Mouse (Mus musculus): ENCODE results near the gene Espl1.

The Espl1 gene

GRCm38 (mm10) chr15:102278726-102279091 lies 17.4 kb upstream of the Espl1 start:
- no peak for DNase-seq

DNA sequence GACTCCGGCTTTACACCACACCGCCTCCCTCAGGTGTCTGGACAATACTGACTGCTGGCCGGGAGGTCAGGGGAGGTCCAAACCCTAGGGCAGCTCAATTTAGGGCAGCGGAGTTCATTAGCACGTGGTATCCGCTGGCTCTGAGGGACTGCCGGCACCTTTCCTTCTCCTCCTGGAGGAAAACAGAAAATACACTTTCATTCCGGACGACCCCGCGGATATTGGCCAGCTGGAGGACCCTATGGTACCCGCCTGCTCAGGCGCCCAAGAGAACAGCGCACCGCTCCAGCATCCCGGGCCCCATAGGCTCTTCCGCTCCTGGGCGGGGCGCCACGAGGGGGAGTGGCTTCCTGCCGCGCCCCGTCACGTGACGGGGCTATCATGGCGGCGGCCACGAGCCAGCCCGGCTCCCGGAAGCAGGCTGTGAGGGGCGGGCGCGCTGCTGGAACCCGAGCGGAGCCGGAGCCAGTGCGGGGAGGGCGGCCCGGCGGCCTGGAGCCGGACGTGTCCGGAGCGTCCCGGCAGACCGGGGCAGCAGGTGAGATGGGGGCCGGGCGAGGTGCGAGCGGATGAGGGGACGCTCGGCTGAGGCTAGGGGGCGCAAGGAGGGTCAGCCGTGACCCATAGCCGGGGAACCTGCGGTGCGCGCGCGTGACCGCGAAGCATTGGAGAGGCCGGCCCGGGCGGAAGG lies 16.8 kb upstream of the Espl1 start, which contains the start of gene Mfsd5:
Gene Mfsd5, plus strand, starts transcription at position 363 of the 691 bp plus-strand sequence.
- peak; percentile 89 for DNase-seq

DNA sequence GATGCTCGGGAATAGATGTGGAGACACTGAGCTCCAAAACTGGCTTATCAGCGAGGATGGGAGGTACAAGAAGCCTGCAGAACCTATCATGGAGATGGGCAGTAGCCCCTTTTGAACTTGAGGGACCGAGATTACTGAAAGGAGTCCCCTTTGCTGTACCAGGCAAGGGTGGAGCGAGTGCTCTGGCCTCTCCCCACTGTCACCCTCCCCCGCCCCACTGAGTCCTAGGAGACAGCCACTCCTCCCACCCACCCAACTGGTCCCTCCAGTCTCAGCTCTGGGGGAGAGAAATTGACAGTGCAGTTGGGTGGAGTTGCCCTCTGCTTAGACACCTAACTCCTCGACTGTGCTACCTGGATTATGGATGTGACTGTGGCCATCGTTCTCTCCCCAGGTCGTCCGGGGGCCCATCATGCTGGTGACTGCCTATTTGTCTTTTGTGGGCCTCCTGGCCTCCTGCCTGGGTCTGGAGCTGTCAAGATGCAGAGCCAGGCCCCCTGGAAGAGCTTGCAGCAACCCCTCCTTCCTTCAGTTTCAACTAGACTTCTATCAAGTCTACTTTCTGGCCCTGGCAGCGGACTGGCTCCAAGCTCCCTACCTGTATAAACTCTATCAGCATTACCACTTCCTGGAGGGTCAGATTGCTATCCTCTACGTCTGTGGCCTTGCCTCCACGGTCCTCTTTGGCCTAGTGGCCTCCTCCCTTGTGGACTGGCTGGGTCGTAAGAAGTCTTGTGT lies 16.1 kb upstream of the Espl1 start:
- DNase-seq = no peak

DNA sequence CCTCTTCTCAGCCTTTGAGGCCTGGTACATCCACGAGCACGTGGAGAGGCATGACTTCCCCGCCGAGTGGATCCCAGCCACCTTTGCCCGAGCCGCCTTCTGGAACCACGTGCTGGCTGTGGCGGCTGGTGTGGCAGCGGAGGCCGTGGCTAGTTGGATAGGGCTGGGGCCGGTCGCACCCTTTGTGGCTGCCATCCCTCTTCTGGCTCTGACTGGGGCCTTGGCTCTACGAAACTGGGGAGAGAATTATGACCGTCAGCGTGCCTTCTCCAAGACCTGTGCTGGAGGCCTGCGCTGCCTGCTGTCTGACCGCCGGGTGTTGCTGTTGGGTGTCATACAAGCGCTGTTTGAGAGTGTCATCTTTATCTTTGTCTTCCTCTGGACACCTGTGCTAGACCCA lies 15.4 kb upstream of the Espl1 start:
- no peak for DNase-seq

DNA sequence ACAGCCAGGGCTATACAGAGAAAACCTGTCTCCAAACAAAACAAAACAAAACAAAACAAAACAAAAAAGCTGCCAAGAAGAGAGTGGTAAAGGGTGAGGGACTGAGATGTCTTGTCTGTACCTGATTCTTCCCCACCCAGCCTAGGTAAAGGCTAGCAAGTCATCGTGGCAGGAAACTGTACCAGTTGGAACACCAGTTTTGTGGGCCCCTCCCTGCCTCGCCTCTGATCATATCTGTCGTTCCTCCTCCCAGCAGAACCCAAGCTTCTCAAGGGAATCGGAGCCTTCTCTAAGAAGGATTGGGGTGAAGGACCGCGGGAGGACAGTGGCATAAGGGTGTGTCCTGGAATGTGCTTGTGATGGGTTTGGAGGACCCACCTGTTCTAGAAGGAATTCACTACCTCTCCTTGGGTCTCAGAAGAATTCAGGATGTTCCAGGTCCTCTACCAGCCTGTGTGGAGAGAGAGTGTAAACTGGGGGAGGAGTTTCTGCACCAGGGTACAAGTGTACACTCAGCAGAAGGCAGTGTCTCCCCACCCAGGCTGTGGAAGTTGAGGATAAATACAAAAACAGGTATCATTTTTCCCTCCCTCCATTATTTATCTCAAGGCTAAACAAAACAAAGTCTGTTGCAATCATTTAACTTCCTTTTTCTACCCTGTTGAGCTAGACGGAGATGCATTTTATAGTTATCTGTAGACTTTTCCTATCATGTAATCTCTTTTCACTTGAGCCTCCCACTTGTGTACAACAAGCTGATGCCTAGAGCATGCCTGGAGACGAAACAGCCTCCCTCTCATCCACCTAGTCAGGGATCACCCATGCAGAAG lies 13.4 kb upstream of the Espl1 start:
- DNase-seq = no peak

- no peak for DNase-seq
These were observed 12.4 kb upstream of the Espl1 start for GRCm38 (mm10) chr15:102283648-102284047.

DNA sequence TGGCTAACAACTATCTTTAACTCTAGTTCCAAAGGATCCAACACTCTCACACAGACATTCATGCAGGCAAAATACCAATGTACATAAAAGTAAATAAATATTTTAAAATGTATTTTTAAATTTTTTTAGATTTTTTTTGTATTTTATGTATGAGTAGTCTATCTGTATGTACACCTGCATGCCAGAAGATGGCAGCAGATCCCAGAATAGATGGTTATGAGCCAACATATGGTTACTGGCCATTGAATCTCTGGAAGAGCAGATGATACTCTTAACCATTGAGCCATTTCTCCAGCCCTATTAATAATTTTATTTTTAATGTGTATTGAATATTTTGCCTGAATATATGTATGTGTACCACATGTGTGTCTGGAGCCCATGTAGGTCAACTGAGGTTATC lies 8.7 kb upstream of the Espl1 start:
- peak; percentile 73 for DNase-seq

- DNase-seq = no peak
These were observed 421 bp downstream of the Espl1 start for GRCm38 (mm10) chr15:102296368-102297006.

DNA sequence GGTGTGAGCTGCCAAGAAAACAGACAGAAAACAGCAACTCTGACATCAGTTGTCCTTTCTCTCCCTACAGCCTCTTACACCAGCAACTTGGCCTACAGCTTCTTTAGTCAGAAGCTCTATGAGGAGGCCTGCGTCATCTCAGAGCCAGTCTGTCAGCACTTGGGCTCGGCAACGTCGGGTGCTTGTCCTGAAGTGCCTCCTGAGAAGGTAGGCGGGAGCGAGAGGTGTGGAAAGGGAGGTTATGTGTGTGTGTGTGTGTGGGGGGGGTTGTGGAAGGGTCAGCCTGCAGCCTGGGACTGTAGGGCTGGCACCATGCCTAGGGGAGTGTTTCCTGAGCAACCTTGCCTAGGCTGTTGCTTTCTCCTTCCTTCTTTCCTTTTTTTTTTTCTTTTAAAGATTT lies 6.5 kb downstream of the Espl1 start:
- DNase-seq = peak; percentile 82

GRCm38 (mm10) chr15:102308717-102309116 lies 12.7 kb downstream of the Espl1 start:
- no peak for DNase-seq

DNA sequence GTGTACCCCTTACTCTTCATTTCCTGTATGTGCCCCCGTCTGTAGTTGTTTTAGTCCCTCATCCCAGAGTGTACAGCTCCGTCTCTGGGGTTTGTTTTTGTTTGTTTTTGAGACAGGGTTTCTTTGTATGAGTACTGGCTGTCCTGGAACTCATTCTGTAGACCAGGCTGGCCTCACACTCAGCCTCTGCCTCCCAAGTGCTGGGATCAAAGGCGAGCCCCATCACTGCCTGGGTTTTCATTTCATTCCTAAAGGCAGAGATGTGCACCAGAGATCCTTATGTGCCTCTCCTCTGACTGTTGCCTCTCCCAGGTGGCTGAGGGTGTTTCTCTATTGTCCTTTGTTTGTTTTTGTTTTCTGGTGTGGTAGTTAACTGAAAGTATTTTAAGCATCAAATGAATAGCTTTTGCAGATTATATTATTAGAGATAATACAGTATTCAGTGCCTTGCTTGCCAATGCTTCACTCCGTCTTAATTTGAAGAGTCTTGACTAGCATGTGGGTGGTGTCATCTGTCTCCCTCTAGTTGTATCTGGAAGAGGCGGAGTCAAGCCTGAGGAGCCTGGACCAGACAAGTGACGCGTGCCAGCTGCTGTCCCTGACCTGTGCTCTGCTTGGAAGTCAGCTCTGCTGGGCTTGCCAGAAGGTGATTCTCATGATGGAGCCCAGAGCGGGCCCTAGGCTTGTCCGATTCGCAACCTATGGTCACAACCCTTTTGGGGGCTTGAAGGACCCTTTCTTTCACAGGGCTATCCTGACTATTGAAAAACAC lies 14.2 kb downstream of the Espl1 start:
- DNase-seq = peak; percentile 81

DNA sequence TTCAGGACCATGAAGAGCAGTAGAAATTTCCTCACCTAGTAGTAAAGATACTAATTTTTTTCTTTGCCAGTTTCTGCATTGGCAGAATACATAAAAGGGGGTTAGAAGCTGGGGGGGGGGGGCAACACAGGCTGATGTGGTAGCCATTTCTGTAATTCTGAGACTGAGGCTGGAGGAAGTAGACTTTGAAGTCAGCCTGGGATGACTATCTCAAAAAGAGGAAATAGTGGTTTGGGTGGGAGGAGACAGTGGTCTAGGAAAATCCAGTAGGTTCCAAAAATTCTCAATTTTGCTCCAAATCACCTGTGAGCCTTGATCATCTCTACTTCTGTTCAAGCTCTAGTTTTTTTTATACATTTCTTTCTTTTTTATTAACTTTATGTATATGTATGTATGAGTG lies 15.4 kb downstream of the Espl1 start:
- no peak for DNase-seq

DNA sequence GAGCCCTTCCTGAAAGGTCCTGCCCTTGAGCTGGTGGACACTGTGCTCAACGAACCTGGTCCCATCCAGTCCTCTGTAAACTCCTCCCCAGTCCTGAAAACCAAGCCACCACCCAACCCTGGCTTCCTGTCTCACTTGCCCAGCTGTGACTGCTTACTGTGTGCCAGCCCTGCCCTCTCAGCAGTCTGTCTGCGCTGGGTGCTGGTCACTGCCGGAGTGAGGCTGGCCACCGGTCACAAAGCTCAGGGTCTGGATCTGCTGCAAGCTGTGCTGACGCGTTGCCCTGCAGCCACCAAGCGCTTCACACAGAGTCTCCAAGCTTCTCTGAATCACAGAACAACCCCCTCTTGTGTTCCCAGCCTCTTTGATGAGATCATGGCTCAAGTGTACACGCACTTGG lies 19.2 kb downstream of the Espl1 start:
- peak; percentile 32 for DNase-seq

- DNase-seq = peak; percentile 91
These were observed 20.2 kb downstream of the Espl1 start for GRCm38 (mm10) chr15:102316263-102316662.

- DNase-seq = peak; percentile 36
These were observed 28.8 kb downstream of the Espl1 start for GRCm38 (mm10) chr15:102324654-102325473.

DNA sequence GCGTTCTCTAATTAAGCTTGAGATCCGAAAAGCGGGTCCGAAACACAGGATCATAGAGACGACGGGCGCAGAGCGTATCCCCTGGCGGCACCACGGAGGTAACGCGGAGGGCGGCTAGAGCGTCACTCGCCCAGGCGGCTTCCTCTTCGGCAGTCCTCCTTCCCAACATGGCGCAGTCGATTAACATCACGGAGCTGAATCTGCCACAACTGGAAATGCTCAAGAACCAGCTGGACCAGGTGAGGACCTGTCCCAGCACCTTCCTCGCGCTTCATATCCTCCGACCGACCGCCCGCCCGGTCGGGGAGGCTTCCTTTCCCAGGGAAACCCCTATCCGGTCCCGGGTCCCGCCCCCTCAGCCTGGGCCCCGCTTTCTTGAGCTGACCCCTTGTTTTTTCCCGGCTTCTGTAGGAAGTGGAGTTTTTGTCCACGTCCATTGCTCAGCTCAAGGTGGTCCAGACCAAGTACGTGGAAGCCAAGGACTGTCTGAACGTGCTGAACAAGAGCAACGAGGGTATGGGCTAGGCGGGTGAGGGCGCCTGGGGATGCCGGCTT lies 30.0 kb downstream of the Espl1 start, which contains the start of gene Pfdn5:
Gene Pfdn5, plus strand, starts transcription at position 95 of the 555 bp plus-strand sequence.
- peak; percentile 91 for DNase-seq

DNA sequence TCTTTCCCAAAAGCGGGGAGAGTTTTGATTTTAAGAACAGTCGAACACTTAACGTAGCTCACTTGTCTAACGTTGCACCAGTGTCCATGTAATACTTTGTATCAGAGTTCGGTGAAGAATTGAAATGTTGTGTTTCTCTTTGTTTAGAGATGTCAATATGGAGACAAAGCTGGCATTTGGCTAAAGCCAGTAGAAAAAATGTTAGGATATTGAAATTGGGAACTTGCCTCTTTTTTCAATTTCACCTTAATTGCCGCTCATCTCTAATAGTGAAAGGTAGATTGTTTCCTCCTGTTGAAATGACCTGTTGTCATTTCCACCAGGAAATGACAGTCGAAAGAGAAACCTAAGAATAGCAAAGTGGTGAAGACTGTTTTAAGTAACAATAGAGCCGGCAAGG lies 30.8 kb downstream of the Espl1 start:
- no peak for DNase-seq

- peak; percentile 90 for DNase-seq
These were observed 35.5 kb downstream of the Espl1 start, which contains the start of gene Myg1 for GRCm38 (mm10) chr15:102331610-102332015. TSS of gene Myg1 (plus strand) at chr15:102331709.

DNA sequence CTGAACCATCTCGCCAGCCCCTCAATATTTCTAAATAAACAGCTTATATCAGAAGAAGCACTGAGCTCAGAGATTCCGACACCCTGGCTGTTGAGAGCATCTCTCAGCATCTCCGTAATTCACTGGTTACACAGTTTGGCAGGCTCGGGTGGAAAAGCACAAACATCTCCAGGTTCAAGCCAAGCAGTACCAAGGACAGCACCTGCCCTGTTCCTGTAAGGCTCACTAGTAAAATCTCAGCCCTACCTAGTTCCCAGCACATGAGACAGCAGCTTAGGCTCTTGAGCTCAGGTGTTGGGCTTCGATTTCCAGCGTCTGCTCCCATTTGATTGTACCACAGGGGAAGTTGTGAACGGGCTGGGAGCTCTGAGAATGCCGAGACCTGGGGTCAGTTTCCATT lies 39.2 kb downstream of the Espl1 start:
- DNase-seq = no peak

GRCm38 (mm10) chr15:102335925-102336324 lies 39.9 kb downstream of the Espl1 start:
- DNase-seq = peak; percentile 41

DNA sequence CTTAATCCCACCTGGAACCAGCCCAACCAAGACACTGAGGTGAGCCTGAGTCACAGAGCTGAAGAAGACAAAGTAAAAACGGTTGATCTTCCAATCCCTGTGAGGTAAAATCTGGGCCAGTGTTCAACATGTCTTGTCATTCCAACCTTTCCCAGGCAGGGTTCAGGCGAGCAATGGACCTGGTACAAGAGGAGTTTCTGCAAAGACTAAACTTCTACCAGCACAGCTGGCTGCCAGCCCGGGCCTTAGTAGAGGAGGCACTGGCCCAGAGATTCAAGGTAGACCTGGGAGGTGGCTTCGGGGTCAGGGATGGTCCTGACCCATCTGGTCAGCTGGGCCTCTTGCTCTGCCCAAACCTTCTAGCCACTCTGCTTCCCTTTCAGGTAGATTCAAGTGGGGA lies 40.9 kb downstream of the Espl1 start:
- no peak for DNase-seq
